13 mouse cellular contexts compared by ENCODE assay signal in the genomic region with DNA sequence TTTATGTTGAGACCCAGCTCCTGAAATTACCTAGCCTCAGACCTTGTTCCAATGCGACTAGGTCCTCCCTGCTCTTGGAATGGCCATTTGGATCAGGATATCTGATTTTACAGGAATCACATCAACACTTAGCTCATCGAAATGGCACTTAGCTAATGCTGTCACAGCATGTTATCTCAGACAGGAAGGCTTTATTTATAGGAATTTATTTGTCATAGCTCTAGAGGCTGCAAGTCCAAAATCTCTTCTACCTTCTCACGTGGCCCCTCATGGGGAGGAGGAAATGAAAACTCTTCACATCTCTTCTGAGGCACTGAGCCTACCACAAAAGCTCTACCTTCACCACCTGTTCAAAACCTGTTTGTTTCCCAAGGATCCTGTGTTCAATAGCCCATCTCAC.
"Had no signal": no experiment of that assay in that cellular context is flagged by ENCODE, and none has a peak within 500 bp of the region (broad histone marks: within the 10 kb centered on the region; RNA-seq: fewer than 3 reads in every experiment).

No protein-coding gene starts in this region.

- H3K9me3 ChIP-seq: kidney, embryonic 15.5 days; liver, embryonic 13.5 days; lung, embryonic 15.5 days had no signal

- H3K4me2 ChIP-seq: kidney, embryonic 15.5 days; liver, embryonic 13.5 days; lung, embryonic 15.5 days; midbrain, embryonic 11.5 days had no signal

- H3K9ac ChIP-seq: kidney, embryonic 15.5 days; liver, embryonic 13.5 days; lung, embryonic 15.5 days had no signal

- DNase-seq: kidney, adult 8-10 months; kidney, postnatal 10 days; kidney, postnatal 36 days; layer of hippocampus, postnatal 36 days; liver, embryonic 13.5 days; lung, postnatal 4 days; midbrain, embryonic 14.5 days; thymus, adult 18-20 months; thymus, postnatal 36 days had no signal

- H3K36me3 ChIP-seq: kidney, embryonic 15.5 days; liver, embryonic 13.5 days; lung, embryonic 15.5 days had no signal

- H3K4me1 ChIP-seq: kidney, embryonic 15.5 days had no signal

- H3K27me3 ChIP-seq: kidney, embryonic 15.5 days; liver, embryonic 13.5 days; lung, embryonic 15.5 days had no signal

- H3K4me3 ChIP-seq: kidney, embryonic 15.5 days; left cerebral cortex, adult 2 months; liver, embryonic 13.5 days; lung, embryonic 15.5 days had no signal

- H3K27ac ChIP-seq: kidney, embryonic 15.5 days; left cerebral cortex, adult 2 months; liver, embryonic 13.5 days; lung, embryonic 15.5 days had no signal
